Mouse (Mus musculus) urinary bladder, postnatal 25 days (tissue): ENCODE measurements at regions not wholly inside any gene's neighbourhood (a gene's known extent, or its start where the extent isn't known, plus 50 kb on each side); places are given as distances from the start of the nearest gene placed in this dataset.

Experiments
- DNase-seq: peaks from one replicate; pipeline ENCODE4 v3.0.0; 2022; ENCODE audit warnings: low spot score

DNA sequence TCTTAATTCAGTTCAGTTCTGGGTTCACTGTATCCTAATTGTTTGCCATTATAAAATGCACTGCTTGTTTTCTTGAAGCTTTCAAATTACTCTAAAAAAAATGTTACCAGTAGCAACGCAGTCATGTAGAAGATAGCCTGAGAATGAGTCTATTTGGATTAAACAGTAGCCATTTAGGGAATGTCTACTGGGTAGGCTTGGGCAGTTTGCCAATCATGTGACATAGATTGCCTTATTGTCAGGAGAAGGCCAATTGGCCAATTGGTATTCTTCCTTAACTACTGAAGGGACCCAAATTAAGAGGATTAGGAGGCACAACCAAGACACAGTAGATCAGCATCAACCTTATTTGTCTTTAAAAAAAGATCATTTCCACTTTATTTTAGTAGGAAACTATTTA, 379.7 kb downstream of the Samd5 start:
- DNase-seq = no peak

DNA sequence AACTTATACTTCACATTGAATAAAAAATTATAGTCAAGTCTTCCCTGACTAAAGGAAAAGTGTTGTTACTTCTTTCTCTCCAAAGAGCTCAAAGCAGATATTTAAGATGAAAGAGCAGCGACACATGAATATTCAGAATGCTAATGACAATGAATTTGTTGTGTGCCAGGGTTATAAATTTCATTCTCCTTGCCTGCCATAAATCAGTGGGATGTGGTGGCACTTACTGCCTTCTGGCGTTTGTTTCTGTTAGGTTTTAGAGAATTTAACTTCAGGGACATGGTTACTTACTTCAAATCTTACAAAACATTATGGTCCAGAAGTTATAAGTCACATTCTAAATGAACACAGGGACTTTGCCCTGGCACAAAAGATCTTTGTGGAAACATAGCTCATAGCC, 380.4 kb downstream of the Samd5 start:
- DNase-seq = no peak

- no peak for DNase-seq
These were observed 383.4 kb downstream of the Samd5 start for GRCm38 (mm10) chr10:9291456-9292146.

DNA sequence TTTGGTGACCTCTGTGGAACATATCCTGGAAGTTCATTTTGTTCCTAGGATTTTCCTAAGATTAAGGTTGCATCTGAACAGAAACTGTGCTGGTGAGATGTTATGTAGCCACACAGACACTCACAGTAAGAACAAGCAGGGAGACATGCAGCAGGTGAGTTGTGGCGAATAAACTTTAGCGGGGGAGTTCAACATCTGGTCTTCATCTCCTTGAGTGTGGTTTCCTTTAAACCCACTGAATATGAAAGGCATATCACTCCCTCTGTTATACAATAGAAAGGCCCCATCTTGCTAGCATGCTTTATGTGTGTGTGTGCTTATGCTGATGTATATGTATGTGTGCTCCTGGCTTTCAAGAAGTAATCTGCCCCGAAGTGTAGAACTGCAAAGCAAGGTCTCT, 387.1 kb upstream of the Sash1 start:
- no peak for DNase-seq

- no peak for DNase-seq
These were observed 386.4 kb upstream of the Sash1 start for GRCm38 (mm10) chr10:9272243-9272642.

DNA sequence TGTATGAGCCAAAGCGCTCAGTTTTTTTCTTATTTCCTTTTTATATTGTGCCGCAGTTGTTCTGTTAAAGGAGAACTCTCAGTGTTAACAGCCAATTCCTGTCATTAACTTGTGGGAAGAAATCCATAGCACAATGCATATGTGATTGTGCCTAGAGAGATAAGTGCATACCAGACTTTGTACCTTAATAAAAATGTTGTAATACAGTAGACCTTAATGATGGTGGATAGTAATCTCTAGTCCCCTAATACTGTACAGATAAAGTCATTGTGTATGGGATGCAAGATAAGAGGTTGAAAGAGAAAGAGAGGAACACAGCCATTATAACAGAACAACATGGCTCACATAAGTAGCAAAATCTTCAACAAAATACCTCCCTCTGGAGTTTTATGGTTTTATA, 379.7 kb upstream of the Sash1 start:
- DNase-seq = no peak

DNA sequence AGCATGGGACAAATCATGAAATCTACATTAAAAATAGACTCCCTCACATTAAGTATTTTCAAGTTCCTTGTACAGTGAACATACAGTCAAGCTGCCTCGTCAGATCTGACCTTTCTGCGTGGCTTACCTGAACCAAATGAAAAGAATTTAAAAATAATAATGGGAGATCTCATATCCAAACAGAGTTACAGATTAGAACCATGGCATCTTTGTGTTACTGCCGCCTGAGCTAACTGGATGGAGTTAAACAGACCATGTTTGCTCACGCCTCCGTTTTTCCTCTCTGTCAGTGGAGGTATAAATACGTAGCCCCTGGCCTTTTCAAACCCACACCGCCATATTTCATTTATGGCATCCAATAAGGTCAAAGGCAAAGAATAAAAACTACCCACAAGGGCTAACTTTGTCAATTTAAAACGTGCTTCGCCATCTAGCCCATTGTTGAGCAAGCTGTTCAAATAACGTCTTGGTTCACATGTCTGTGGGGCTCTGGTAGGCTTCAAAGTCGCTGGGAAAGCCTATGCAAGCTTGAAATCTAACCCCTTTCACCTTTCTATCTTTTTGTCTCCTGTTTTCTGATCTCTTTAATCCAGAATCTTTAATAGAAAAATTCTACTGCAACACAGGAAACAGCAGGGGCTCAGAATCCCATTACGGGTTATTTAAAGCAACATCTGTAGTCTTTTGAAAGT, 378.6 kb upstream of the Sash1 start:
- no peak for DNase-seq

GRCm38 (mm10) chr10:9258705-9259104, 372.8 kb upstream of the Sash1 start:
- no peak for DNase-seq

- no peak for DNase-seq
These were observed 367.0 kb upstream of the Sash1 start for GRCm38 (mm10) chr10:9252941-9253217.

DNA sequence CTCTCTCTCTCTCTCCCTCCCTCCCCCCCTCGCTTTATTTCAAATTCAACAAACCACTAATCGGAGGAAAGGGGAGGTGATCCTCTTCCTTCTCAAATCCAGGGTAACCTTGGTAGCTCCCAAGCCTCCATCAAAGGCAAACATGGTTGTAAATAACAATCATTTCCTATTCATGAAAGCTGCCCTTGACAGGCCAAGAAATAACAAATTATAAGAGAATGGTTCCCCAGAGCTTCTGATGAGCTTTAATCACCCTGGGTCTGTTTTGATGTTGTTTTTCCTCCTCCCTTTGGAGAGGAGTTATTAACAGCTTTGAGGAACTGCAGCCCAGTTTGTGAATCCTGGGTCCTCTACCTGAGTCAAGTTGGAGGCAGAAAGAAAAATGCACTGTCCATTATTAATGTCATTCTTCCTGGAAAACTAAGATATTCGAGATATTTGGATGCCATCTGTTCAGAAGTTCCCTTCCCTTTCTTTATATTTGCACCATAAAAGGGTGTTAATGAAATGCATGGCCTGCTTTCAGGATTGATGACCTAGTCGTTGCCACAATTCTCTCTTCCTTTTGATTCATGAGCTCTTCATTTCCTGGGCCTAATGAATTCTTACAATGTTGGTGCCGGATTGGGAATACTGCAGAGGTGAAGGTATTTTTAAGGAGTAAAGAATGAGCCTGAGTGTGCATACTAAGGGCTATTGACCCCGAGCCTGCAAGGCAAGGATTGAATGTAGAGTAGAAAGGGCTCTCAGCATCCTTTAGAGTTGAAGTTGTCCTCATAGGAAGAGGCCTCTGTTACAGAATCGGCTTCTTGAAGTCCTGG, 366.5 kb upstream of the Sash1 start:
- no peak for DNase-seq

DNA sequence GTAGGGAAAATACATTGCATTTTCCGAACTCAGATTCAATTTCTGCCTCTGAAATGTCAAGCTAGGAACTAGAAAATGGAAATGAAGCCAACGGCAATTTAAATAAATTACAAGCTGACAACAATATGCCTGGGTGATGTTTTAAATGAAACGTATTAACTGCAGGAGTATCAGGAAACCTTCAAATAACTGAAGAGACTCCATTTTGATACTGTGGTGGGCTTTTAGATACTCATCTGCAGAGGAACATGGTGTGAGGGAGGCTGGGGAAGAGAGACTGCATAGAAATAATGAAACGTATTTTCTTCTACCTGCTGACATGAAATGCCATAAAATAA, 357.4 kb upstream of the Sash1 start:
- DNase-seq = no peak

- no peak for DNase-seq
These were observed 356.9 kb upstream of the Sash1 start for GRCm38 (mm10) chr10:9242596-9243280.

DNA sequence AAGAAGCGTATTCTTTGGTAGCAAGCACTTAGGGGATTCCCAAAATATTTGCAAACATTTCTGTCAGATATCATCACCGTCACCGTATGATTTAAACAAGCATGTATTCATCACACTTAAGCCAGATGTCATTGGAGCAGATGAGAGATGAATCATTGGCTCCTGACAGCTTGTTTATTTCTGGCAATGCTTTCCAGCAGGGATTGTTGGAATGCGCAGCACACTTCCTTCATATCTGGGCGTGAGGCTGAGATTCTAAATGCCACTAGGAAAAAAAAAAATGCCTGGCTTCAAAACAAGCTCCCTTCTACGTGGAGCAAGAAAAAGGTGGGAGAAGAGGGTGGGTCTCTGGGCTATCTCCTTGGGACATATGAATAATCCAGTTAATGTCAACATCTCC, 354.1 kb upstream of the Sash1 start:
- no peak for DNase-seq

DNA sequence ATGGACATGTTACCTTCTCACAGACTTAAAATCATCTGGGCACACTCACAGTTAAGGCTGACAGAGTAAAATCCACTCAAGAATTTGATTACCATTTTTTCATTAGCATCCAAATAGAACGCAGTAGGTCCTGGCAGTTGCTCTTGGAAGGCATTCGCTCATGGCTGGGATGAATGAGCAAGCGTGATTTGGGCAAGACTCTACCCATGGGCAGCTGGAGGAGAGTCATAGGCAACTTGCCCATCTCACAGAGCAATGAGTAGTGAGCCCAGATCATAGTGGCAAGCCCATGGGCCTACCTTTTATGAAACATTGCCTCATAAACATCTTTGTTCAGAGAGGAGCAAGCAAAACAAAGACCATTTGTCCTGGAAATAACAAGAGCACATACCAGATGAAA, 345.9 kb upstream of the Sash1 start:
- DNase-seq = no peak

GRCm38 (mm10) chr10:9229116-9229515, 343.2 kb upstream of the Sash1 start:
- DNase-seq = no peak

GRCm38 (mm10) chr10:9227361-9227760, 341.5 kb upstream of the Sash1 start:
- no peak for DNase-seq

- DNase-seq = no peak
These were observed 324.8 kb upstream of the Sash1 start for GRCm38 (mm10) chr10:9210646-9211045.

DNA sequence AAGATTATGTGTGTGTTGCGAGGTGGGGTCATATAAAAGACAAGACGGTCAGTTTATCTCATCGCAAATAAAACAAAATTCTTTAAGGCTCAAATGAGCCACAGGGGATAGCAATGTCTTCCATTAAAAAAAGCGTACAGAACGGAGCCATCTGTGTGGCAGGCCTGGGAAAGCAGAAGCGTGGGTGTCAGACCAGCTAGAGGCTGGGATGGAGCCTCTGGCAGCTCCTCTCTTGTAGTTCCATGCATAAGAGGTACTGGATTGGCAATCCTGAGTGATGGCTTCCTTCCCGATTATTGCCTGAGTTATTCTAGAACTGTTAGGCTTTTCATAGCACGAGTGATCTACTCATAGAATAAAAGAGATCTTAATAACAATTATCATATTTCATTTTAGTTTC, 318.2 kb upstream of the Sash1 start:
- no peak for DNase-seq

- no peak for DNase-seq
These were observed 317.5 kb upstream of the Sash1 start for GRCm38 (mm10) chr10:9203323-9203722.

DNA sequence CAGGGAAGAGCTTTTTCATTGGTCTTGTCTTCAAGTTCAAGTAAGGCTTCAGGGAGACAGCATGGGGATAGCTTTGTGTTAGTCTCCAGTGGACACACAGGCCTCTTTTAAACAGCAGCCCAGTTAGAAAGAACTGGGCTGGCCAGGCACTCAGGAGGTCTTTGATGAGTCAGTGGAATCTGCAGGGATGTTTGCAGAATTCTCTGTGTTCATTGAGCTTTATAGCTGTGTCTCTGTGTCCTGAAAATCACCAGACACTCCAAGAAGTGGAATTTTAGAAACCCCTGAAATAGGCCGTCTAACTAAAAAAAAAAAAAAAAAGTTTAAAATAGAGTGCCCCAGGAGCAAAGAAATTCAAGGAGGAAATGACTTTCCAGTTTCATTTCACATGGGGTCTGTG, 317.1 kb upstream of the Sash1 start:
- no peak for DNase-seq

DNA sequence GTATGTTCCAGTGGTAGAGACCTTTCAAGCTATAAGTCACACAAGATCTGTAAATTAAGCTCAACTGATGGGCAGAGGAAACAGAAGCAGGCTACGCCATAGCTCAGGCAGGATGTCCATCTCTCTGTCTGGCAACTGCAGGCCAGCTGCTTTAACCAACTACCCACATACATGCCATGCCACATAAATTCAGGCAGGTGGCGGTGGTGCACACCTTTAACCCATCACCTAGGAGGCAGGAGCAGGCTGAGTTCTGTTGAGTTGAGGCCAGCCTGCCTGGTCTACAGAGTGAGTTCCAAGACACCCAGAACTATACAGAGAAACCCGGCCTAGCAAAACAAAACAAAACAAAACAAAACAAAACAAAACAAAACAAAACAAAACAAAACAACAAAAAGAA, 289.1 kb upstream of the Sash1 start:
- DNase-seq = no peak

- DNase-seq = no peak
These were observed 287.6 kb upstream of the Sash1 start for GRCm38 (mm10) chr10:9173509-9173908.

GRCm38 (mm10) chr10:9168725-9169124, 282.9 kb upstream of the Sash1 start:
- DNase-seq = no peak
